Mouse (Mus musculus): ENCODE data around the gene Pir. TPM values are rescaled to one million over a fixed set of nuclear protein-coding genes. Genes with fewer than 3 reads are reported as not detected.

Gene Pir
- 5.8 and 5.9 TPM in 2 replicates for polyA plus RNA-seq (2015; fragmentation: Nextera tagmentation; extraction: Ambion mirVana)

DNA sequence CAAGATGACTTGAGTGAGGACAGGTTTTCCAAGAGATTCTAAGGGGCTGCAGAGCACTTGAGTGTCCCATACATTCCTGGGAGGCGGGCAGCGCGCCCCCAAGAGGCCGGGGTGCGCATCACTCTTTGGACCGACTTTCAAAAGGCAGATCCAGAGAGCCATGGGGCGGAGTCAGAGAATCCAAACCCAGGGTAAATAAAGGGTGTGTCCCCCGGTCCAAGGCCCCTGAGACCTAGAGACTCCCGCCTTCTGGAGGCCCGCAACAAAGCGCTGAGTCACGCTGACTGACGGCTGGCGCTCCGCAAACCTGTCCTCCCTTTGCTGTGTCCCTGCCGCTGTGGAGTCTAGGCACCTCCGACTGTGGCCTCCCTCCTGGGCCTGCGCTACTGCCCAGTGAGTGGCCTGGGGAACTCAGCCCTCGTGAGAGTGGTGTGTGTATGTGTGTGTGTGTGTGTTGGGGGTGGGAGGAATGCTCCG is at the start of gene Pir:
TSS of gene Pir (plus strand) at position 87 of the 477 bp plus-strand sequence.

DNA sequence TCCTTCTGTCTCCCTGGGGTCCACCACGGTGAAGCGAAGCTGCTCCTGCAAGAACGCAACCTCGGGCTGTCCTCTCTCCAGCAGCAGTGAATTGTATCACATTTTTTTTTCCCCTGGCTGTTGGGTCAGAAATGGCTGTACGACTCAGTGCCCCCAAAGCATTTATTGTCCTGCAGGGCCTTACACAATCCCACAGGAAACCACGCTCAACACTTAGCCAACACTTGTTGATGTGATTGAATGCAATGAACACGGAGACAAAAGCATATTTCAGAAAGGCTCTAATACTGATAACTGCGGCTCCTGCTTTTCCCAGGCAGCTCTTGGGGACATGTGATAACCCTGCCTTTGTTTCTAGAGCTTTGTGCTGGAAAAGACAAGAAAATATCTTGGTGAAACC is 11.1 kb upstream of the Pir start, which contains the start of gene Bmx:
TSS of gene Bmx (minus strand) at position 137 of the 400 bp plus-strand sequence.

GRCm38 (mm10) chrX:164373081-164373480 is 103.9 kb downstream of the Pir start, which contains the start of gene Vegfd:
Gene Vegfd (plus strand): TSS chrX:164373378.

GRCm38 (mm10) chrX:164419471-164419939 is 150.3 kb downstream of the Pir start, which contains the start of gene Piga:
Gene Piga (plus strand): TSS chrX:164419787.

Other genes with a start within 250 kb of the Pir start
- 2.2 TPM in 2 replicates for gene Car5b, start 241.4 kb upstream of the Pir start, polyA plus RNA-seq (2015; fragmentation: Nextera tagmentation; extraction: Ambion mirVana)
- gene Siah1b, start 192.9 kb upstream of the Pir start, polyA plus RNA-seq (2015; fragmentation: Nextera tagmentation; extraction: Ambion mirVana) = 12.9 and 13.1 TPM in 2 replicates
- gene Cltrn, start 180.5 kb upstream of the Pir start, polyA plus RNA-seq (2015; fragmentation: Nextera tagmentation; extraction: Ambion mirVana) = 0.12 TPM in 1 of 2 replicates, not detected in the other
- 0.50 and 0.74 TPM in 2 replicates for gene Ace2, start 130.0 kb upstream of the Pir start, polyA plus RNA-seq (2015; fragmentation: Nextera tagmentation; extraction: Ambion mirVana)
- 0.32 and 0.33 TPM in 2 replicates for gene Bmx, start 11.2 kb upstream of the Pir start, polyA plus RNA-seq (2015; fragmentation: Nextera tagmentation; extraction: Ambion mirVana)
- 0.22 and 0.36 TPM in 2 replicates for gene Vegfd, start 104.0 kb downstream of the Pir start, polyA plus RNA-seq (2015; fragmentation: Nextera tagmentation; extraction: Ambion mirVana)
- 2.7 and 3.0 TPM in 2 replicates for gene Piga, start 150.4 kb downstream of the Pir start, polyA plus RNA-seq (2015; fragmentation: Nextera tagmentation; extraction: Ambion mirVana)
- gene Asb11, start 167.6 kb downstream of the Pir start, polyA plus RNA-seq (2015; fragmentation: Nextera tagmentation; extraction: Ambion mirVana) = not detected in 2 replicates
- not detected in 2 replicates for gene Asb9, start 237.0 kb downstream of the Pir start, polyA plus RNA-seq (2015; fragmentation: Nextera tagmentation; extraction: Ambion mirVana)

All from neural tube, postnatal 0 days (tissue).